9 mouse cellular contexts compared by ENCODE assay signal in the genomic region with DNA sequence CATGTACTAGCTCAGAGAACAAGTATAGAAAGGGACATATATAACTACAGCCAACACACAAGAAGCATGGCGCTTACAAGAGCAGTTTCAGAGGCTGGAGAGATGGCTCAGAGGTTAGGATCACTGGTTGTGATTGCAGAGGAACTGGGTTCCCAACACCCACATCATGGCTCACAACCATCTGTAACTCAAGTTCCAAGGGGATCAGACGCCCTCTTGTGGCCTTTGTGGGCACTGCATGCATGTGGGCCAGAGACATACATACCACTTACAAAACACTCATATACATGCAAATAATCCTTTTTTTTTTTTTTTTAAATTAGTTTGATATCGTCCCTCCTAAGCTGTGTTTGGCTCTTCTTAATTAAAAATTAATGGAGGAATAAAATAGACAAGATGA. TPM values are rescaled to one million over a fixed set of nuclear protein-coding genes. Genes with fewer than 3 reads are reported as not detected.
DNase-seq lines count a peak whose midpoint lies in the region; ATAC-seq and TF ChIP-seq lines count a peak whose summit lies in the region.
"Had no signal": no experiment of that assay in that cellular context is flagged by ENCODE, and none has a peak within 500 bp of the region (broad histone marks: within the 10 kb centered on the region; RNA-seq: fewer than 3 reads in every experiment).

No protein-coding gene starts in this region.

- POLR2A ChIA-PET in Patski (lab: Charles Lee) = no interaction called here

- WGBS in intestine, postnatal 0 days = 43% methylated on average over 3 of the region's 3 CpGs
- 43% methylated on average over 3 of the region's 3 CpGs for WGBS in intestine, embryonic 16.5 days
- WGBS in limb, embryonic 10.5 days = 46% methylated on average over 3 of the region's 3 CpGs

- in situ Hi-C loops in Patski (cut with MboI; ENCODE audit: low pct_unique_long_range_greater_than_20kb) = no loop called here

- peak; percentile 54 for DNase-seq in CD4-positive helper T cell, adult 2 months (ENCODE audit: low read depth, low spot score)
- no peak for DNase-seq in Patski (ENCODE audit: low read depth, low spot score)
- peak; percentile 44 for DNase-seq in limb, embryonic 10.5 days (ENCODE audit: low spot score)
- peak; percentile 67 for DNase-seq in thymus, postnatal 25 days
- no peak for DNase-seq in right cerebral cortex, adult 2 months (ENCODE audit: low spot score in 2 of 2)
- DNase-seq in left cerebral cortex, postnatal 14 days (ENCODE audit: low spot score in 2 of 2) = no peak

- H3K27ac ChIP-seq in intestine, postnatal 0 days (ENCODE audit: low read depth, low read length) = no peak overlapping the region
- H3K27ac ChIP-seq in intestine, embryonic 16.5 days (ENCODE audit: low read length) = no peak overlapping the region
- no peak overlapping the region for H3K27ac ChIP-seq in limb, embryonic 10.5 days

- no peak overlapping the region for H3K4me3 ChIP-seq in intestine, postnatal 0 days (ENCODE audit: low read depth, low read length)
- H3K4me3 ChIP-seq in intestine, embryonic 16.5 days (ENCODE audit: low read length) = no peak overlapping the region
- no peak overlapping the region for H3K4me3 ChIP-seq in limb, embryonic 10.5 days

- no peaks in the 10 kb centered on the region for H3K4me1 ChIP-seq in intestine, postnatal 0 days (replicated peaks; ENCODE audit: control insufficient read depth, insufficient read depth, low read length)
- H3K4me1 ChIP-seq in intestine, embryonic 16.5 days (ENCODE audit: control insufficient read depth, insufficient read depth, low read length) = no peaks in the 10 kb centered on the region
- H3K4me1 ChIP-seq in limb, embryonic 10.5 days = peaks cover 12% of the 10 kb centered on the region

- no peak for ATAC-seq in intestine, postnatal 0 days
- ATAC-seq in intestine, embryonic 16.5 days = no peak
- ATAC-seq in Patski = no peak

- intact Hi-C loops in left cerebral cortex, postnatal 14 days (cut with DNase I) = no loop called here

- H3K9ac ChIP-seq in intestine, postnatal 0 days (ENCODE audit: low read depth, low read length) = no peak overlapping the region
- no peak overlapping the region for H3K9ac ChIP-seq in intestine, embryonic 16.5 days (ENCODE audit: low read depth, low read length)

- TF ChIP-seq CTCF in intestine, postnatal 0 days (IDR thresholded peaks at IDR 0.05; ENCODE audit: low read depth) = peak; percentile 68
- peak; percentile 72 for TF ChIP-seq CTCF in Patski (IDR thresholded peaks at IDR 0.05)

- CTCF ChIA-PET in Patski (lab: Charles Lee) = interaction anchor here (0.6 to 1.3 kb wide), 4 partner anchors 10 to 39 kb away, joined by 3 to 4 read pairs (median 3); no protein-coding TSS in a partner anchor

- H3K36me3 ChIP-seq in intestine, postnatal 0 days (ENCODE audit: control insufficient read depth, insufficient read depth) = no peaks in the 10 kb centered on the region
- H3K36me3 ChIP-seq in intestine, embryonic 16.5 days (ENCODE audit: control insufficient read depth, insufficient read depth, low read length) = no peaks in the 10 kb centered on the region
- H3K36me3 ChIP-seq in limb, embryonic 10.5 days = no peaks in the 10 kb centered on the region

- H3K27me3 ChIP-seq in intestine, postnatal 0 days (replicated peaks; ENCODE audit: control insufficient read depth, insufficient read depth, low read length) = no peaks in the 10 kb centered on the region
- no peaks in the 10 kb centered on the region for H3K27me3 ChIP-seq in intestine, embryonic 16.5 days (replicated peaks; ENCODE audit: control insufficient read depth, insufficient read depth, low read length)
- H3K27me3 ChIP-seq in Patski = no peaks in the 10 kb centered on the region
- no peaks in the 10 kb centered on the region for H3K27me3 ChIP-seq in limb, embryonic 10.5 days (ENCODE audit: low read depth, poor library complexity, severe bottlenecking)

- no peak overlapping the region for H3K4me2 ChIP-seq in intestine, postnatal 0 days (replicated peaks; ENCODE audit: low read depth)
- H3K4me2 ChIP-seq in intestine, embryonic 16.5 days (ENCODE audit: low read depth, low read length) = no peak overlapping the region

- H3K9me3 ChIP-seq in intestine, postnatal 0 days (ENCODE audit: control insufficient read depth) = no peaks in the 10 kb centered on the region
- no peaks in the 10 kb centered on the region for H3K9me3 ChIP-seq in intestine, embryonic 16.5 days (ENCODE audit: control insufficient read depth, low read length)
- H3K9me3 ChIP-seq in limb, embryonic 10.5 days (replicated peaks) = no peaks in the 10 kb centered on the region

RNA-seq across cellular contexts. Expression of a gene that starts 35.3 kb away (rescaled TPM):
- polyA plus RNA-seq in intestine, postnatal 0 days (2015; fragmentation: Nextera tagmentation; extraction: Ambion mirVana) = 0.95 and 1.1 TPM in 2 replicates
- polyA plus RNA-seq in intestine, embryonic 16.5 days (2015; fragmentation: Nextera tagmentation; extraction: Ambion mirVana) = 2.6 TPM in 2 replicates
- polyA plus RNA-seq in Patski (2021) = not detected
- polyA plus RNA-seq in limb, embryonic 10.5 days (2016; fragmentation: Nextera tagmentation; extraction: Ambion mirVana) = not detected in 2 replicates
- total RNA-seq in left cerebral cortex, postnatal 14 days (2021) = not detected
- polyA plus RNA-seq: frontal cortex, adult 2 months had no signal

RNA-seq across cellular contexts. Expression of a gene that starts 42.8 kb away (rescaled TPM):
- polyA plus RNA-seq in intestine, postnatal 0 days (2015; fragmentation: Nextera tagmentation; extraction: Ambion mirVana) = 0.26 TPM in 2 replicates
- polyA plus RNA-seq in intestine, embryonic 16.5 days (2015; fragmentation: Nextera tagmentation; extraction: Ambion mirVana) = 0.31 and 0.32 TPM in 2 replicates
- polyA plus RNA-seq in Patski (2021) = 0.30 TPM
- 0.05 TPM in 1 of 2 replicates, not detected in the other for polyA plus RNA-seq in limb, embryonic 10.5 days (2016; fragmentation: Nextera tagmentation; extraction: Ambion mirVana)
- 1 to 10 TPM; 3.7 to 4.4 TPM for total RNA-seq in left cerebral cortex, postnatal 14 days (2021)

RNA-seq across cellular contexts. Expression of a gene that starts 50.5 kb away (rescaled TPM):
- polyA plus RNA-seq in intestine, postnatal 0 days (2015; fragmentation: Nextera tagmentation; extraction: Ambion mirVana) = 35.0 and 38.9 TPM in 2 replicates
- polyA plus RNA-seq in intestine, embryonic 16.5 days (2015; fragmentation: Nextera tagmentation; extraction: Ambion mirVana) = 42.1 and 46.2 TPM in 2 replicates
- polyA plus RNA-seq in Patski (2021) = 0.13 TPM
- 0.06 and 0.16 TPM in 2 replicates for polyA plus RNA-seq in limb, embryonic 10.5 days (2016; fragmentation: Nextera tagmentation; extraction: Ambion mirVana)
- not detected for total RNA-seq in left cerebral cortex, postnatal 14 days (2021)

Comparison
In these comparisons a context has a peak if more than half of its experiments do, and no peak if none do; other contexts are left out.
1. DNase-seq: peak in CD4-positive helper T cell, adult 2 months (single experiment), limb, embryonic 10.5 days (single experiment) and thymus, postnatal 25 days (single experiment); none in Patski (single experiment), right cerebral cortex, adult 2 months (0 of 2) and left cerebral cortex, postnatal 14 days (0 of 2).
2. RNA of a gene that starts 50.5 kb away (polyA plus RNA-seq): 42.1 to 46.2 TPM in intestine, embryonic 16.5 days and 35.0 to 38.9 TPM in intestine, postnatal 0 days; 0.13 TPM in Patski (single experiment) and 0.06 to 0.16 TPM in limb, embryonic 10.5 days; every median in the first group is over 10 times any median in the second.